Mouse (Mus musculus) midbrain, embryonic 15.5 days (tissue): ENCODE results near the gene Ankrd6. TPM values are rescaled to one million over a fixed set of nuclear protein-coding genes. Genes with fewer than 3 reads are reported as not detected.
A peak's percentile ranks its signal among the peaks of the same experiment; 100 is the strongest.

ENCODE experiments used
- ATAC-seq: fragments of 200-750 bp; cut with Nextera tagmentation; replicated peaks from 2 replicates; pipeline ENCODE4 v1.8.0; 2017; ENCODE audit warnings: moderate TSS enrichment
- H3K27ac ChIP-seq: fragments of 300-500 bp; sonication (generic); 2 replicates; pipeline ENCODE4 v1.5.1; 2015; ENCODE audit warnings: mild to moderate bottlenecking, inconsistent platforms
- H3K27me3 ChIP-seq: fragments of 300-500 bp; sonication (generic); replicated peaks from 2 replicates; pipeline ENCODE4 v1.6.1; 2015; ENCODE audit warnings: inconsistent platforms
- H3K36me3 ChIP-seq: fragments of 300-500 bp; sonication (generic); replicated peaks from 2 replicates; pipeline ENCODE4 v1.6.1; 2015; ENCODE audit warnings: inconsistent platforms
- H3K4me1 ChIP-seq: fragments of 300-500 bp; sonication (generic); 2 replicates; pipeline ENCODE4 v1.6.1; 2015; ENCODE audit warnings: inconsistent platforms
- H3K4me2 ChIP-seq: fragments of 300-500 bp; sonication (generic); 2 replicates; pipeline ENCODE4 v1.6.1; 2015; ENCODE audit warnings: inconsistent platforms, mild to moderate bottlenecking, moderate library complexity
- H3K4me3 ChIP-seq: fragments of 300-500 bp; sonication (generic); 2 replicates; pipeline ENCODE4 v1.5.1; 2015; ENCODE audit warnings: mild to moderate bottlenecking, inconsistent platforms
- H3K9ac ChIP-seq: fragments of 300-500 bp; sonication (generic); 2 replicates; pipeline ENCODE4 v1.6.1; 2015; ENCODE audit warnings: mild to moderate bottlenecking, inconsistent platforms
- H3K9me3 ChIP-seq: fragments of 300-500 bp; sonication (generic); 2 replicates; pipeline ENCODE4 v1.6.1; 2016; ENCODE audit warnings: inconsistent platforms
- WGBS: fragments of 180-500 bp; shearing (Covaris S2); methylation state at CpG from one replicate; pipeline ENCODE4 v1.1.7; 2015; ENCODE audit warnings: mixed read lengths; 5-methylcytosine and 5-hydroxymethylcytosine counted together
- polyA plus RNA-seq: library from polyadenylated mRNA; unstranded; fragments of >200 nt; fragmentation: Nextera tagmentation; extraction: Ambion mirVana; gene quantifications from 2 replicates; pipeline ENCODE4 v1.2.1, GENCODE M21; 2015

The Ankrd6 gene
- polyA plus RNA-seq, 1 experiment from 2014 or later = 32.4 TPM

DNA sequence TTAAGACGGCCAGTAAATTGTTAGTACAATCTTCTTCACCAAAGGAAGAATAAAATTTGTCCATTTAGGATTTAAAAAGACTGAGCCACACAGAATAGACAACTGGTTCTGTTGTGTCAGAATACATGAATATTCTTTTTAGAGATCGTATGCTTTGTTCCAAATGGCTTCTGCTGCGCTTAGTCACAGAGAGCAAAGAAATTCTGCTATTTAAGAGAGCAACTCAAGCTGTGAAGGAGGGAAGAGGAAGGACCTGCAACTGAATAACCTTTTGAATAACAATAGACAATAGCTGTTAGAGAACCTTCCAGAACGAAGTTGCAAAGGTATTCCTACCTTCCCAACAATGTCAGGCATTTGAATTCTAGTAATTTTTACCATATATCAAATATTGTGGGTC lies 9.7 kb downstream of the Ankrd6 start:
- H3K4me2 ChIP-seq = no peak overlapping the region
- ATAC-seq = no peak
- H3K27ac ChIP-seq = no peak overlapping the region
- H3K27me3 ChIP-seq = no peaks in the 10 kb centered on the region
- WGBS = 54% methylated on average over 4 of the region's 4 CpGs
- peaks cover 4% of the 10 kb centered on the region for H3K4me1 ChIP-seq
- H3K9me3 ChIP-seq = no peaks in the 10 kb centered on the region
- no peaks in the 10 kb centered on the region for H3K36me3 ChIP-seq
- no peak overlapping the region for H3K9ac ChIP-seq
- H3K4me3 ChIP-seq = no peak overlapping the region

DNA sequence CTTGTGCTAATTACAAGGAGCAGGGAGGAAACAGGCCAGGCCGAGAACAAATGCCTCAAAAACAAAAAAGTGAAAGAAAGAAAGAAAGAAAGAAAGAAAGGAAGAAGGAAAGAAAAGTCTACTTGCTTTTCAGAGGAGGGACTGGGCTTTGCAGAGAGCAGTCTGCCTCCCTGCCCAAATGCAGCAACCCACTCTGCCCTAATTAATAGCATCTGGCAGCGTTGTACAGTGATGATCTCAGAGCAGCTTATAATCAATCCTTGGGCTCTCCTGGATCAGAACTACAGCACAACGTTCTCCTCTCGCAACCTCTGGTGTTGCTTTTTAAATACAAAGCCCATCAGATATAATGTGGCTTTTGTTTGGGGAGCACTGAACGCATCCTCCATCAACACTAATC lies 10.7 kb downstream of the Ankrd6 start:
- no peak for ATAC-seq
- no peak overlapping the region for H3K4me3 ChIP-seq
- H3K9ac ChIP-seq = no peak overlapping the region
- H3K4me2 ChIP-seq = no peak overlapping the region
- H3K9me3 ChIP-seq = no peaks in the 10 kb centered on the region
- no peaks in the 10 kb centered on the region for H3K36me3 ChIP-seq
- WGBS = 42% methylated on average over 5 of the region's 5 CpGs
- H3K4me1 ChIP-seq = peaks cover 4% of the 10 kb centered on the region
- H3K27ac ChIP-seq = 0 out of 2 replicates have a peak overlapping the region, but pooled peaks have one; percentile 45
- no peaks in the 10 kb centered on the region for H3K27me3 ChIP-seq

DNA sequence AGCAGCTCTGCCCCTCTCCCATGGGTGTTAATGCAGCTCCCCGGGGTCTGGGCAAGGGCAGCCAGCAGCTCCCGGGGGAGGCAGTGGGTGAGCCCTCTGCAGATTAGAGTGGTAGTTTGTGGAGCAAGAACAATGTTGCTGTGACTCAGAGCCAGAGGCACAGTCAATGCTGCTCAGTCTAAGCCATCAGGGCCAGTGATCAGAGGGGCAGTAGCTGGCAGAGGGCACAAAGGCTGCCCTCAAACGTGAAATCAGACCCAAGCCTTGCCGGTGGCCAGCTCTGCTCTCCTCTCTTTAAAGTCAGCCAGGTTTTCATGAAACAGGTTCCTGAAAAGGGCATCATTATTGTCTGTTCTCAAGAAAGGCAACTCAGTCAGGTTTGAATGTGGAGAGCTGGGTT lies 11.1 kb downstream of the Ankrd6 start:
- Histone ChIP-seq H3K27me3 (no peaks in the 10 kb centered on the region), H3K4me2 (no peak overlapping the region), H3K9me3 (no peaks in the 10 kb centered on the region), H3K27ac (peak overlapping the region; percentile 45; the same call in 1 of the 2 replicates), H3K9ac (no peak overlapping the region), H3K36me3 (no peaks in the 10 kb centered on the region), H3K4me1 (peaks cover 4% of the 10 kb centered on the region), H3K4me3 (no peak overlapping the region)
- ATAC-seq = no peak
- WGBS = 30% methylated on average over 4 of the region's 4 CpGs

DNA sequence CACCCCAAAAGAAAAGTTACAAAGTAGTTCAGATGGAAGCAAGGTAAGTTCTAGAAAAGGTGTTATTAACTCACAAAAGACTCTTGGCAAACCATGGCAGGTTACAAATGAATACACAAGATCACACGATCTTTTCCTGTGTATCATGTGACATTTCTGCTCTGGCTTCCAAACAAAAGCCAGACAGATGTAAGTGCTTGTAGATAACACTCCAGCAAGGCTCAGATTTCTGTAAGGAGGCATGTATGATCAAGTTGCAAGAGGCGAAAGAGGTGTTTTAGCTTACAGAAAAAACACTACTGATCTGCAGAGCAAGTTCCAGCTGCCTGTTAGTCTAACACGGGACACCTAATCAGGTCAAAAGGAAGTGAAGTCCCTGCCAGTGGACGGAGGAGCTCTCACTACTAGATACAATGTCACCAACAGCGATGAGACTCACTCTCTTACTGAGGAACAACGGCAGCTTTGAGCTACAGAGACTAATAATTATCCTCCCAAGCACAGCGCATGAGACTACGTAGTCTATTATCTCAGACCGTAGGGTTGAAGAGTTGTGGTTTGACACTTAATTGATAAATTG lies 13.8 kb downstream of the Ankrd6 start:
- no peak for ATAC-seq
- H3K27me3 ChIP-seq = no peaks in the 10 kb centered on the region
- H3K9ac ChIP-seq = no peak overlapping the region
- peaks cover 4% of the 10 kb centered on the region for H3K4me1 ChIP-seq
- no peaks in the 10 kb centered on the region for H3K9me3 ChIP-seq
- no peak overlapping the region for H3K27ac ChIP-seq
- 73% methylated on average over 9 of the region's 9 CpGs for WGBS
- no peaks in the 10 kb centered on the region for H3K36me3 ChIP-seq
- no peak overlapping the region for H3K4me2 ChIP-seq
- H3K4me3 ChIP-seq = no peak overlapping the region

DNA sequence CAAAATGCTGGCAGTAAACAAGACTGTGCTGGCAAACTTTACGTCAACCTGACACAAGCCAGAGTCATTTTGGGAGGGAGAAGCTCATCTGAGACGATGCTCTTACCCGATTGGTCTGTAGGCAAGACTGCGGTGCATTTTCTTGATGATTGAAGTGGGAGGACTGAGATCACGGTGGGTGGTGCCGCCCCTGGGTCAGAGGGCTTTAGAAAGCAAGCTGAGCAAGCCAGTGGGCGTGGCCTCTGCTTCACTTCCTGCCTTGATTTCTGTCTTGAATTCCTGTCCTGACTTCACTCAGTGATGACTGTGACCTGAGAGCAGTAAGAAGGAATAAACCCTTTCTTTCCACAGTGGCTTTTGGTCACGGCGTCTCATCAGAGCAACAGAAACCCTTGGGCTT lies 18.6 kb downstream of the Ankrd6 start:
- ATAC-seq = no peak
- Histone ChIP-seq H3K4me1 (no peaks in the 10 kb centered on the region), H3K27ac (no peak overlapping the region), H3K4me3 (no peak overlapping the region), H3K27me3 (no peaks in the 10 kb centered on the region), H3K4me2 (no peak overlapping the region), H3K36me3 (no peaks in the 10 kb centered on the region), H3K9me3 (no peaks in the 10 kb centered on the region), H3K9ac (no peak overlapping the region)
- 61% methylated on average over 9 of the region's 9 CpGs for WGBS

DNA sequence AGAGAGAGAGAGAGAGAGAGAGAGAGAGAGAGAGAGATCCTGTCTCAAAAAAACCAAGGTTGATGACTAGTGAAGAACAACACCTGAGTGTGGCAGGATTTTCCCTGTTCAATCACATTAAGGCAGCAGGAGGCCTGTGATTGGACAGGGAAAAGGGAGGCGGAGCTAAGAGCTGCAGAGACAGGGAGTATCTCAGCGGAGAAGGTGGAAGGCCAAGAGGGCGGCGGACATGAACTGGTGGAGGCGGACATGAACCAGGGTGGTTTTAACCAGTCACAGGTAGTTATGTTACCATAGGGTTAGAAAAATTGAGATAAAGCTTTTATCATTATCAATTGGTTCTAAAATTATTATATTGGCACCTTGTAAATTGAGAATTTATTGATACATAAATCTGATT lies 20.9 kb downstream of the Ankrd6 start:
- WGBS = 95% methylated on average over 5 of the region's 5 CpGs
- Histone ChIP-seq H3K9me3 (no peaks in the 10 kb centered on the region), H3K4me1 (no peaks in the 10 kb centered on the region), H3K9ac (no peak overlapping the region), H3K4me2 (no peak overlapping the region), H3K4me3 (no peak overlapping the region), H3K36me3 (no peaks in the 10 kb centered on the region), H3K27ac (no peak overlapping the region), H3K27me3 (no peaks in the 10 kb centered on the region)
- no peak for ATAC-seq

DNA sequence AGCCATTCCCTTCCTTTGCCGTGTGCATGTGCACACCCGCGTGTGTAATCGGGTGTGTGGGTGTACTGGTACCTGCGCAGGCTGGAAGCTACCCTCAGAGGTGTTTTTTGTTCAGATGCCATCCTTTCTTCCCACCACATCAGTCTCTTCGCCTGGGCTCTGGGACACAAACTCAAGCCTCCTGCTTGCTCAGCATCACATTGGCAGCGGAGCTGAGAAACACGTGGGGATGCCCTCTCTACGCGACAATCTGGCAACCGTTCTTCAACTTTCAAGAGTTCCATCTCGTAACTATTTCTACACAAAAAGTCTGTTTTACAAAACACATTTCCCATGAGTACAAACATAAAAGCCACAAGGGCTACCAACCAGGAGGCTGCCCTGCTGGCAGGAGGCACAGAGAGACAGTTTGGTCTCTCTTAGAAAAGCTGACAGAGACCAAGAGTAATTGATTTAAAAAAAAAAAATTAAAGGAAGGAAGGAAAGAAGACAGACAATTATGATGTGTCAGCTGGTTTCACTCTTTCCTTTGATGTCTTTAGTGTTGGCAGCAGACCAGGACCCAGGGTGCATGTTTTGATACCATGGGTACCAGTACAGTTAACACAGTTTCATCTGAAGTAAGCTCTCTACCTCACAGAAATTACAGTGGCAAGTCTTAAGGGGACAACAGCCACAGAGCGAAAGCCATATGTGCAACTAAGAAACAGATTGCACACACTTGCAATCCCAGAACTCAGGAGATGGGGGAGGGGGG lies 21.8 kb downstream of the Ankrd6 start:
- H3K36me3 ChIP-seq = no peaks in the 10 kb centered on the region
- H3K9ac ChIP-seq = no peak overlapping the region
- no peaks in the 10 kb centered on the region for H3K9me3 ChIP-seq
- no peaks in the 10 kb centered on the region for H3K27me3 ChIP-seq
- no peak overlapping the region for H3K27ac ChIP-seq
- WGBS = 91% methylated on average over 13 of the region's 13 CpGs
- no peak for ATAC-seq
- H3K4me3 ChIP-seq = no peak overlapping the region
- H3K4me1 ChIP-seq = peaks cover 3% of the 10 kb centered on the region
- no peak overlapping the region for H3K4me2 ChIP-seq

DNA sequence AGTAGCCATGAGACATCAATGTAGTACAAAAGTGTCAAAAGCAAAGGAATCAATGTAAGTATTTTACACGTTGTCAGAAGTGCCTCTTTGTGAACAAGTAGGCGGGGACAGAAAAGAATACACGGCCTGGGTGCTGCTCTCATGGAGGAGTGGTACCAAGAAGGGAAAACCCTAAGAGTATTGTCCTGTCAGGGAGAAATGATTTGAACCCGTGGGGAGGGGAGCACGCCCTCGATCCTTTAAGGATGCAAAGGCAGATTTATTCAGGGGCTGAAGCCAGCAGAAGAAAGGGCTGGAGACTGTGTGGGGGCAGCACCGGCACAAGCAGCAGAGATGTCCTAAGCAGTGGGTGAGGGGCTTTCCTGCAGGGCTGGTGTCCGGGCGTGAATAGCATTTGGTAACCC lies 26.7 kb downstream of the Ankrd6 start:
- ATAC-seq = peak; percentile 60
- Histone ChIP-seq H3K36me3 (no peaks in the 10 kb centered on the region), H3K9ac (no peak overlapping the region), H3K27ac (peak overlapping the region; percentile 85), H3K4me2 (peak overlapping the region; percentile 43), H3K27me3 (no peaks in the 10 kb centered on the region), H3K4me1 (peaks cover 28% of the 10 kb centered on the region), H3K9me3 (no peaks in the 10 kb centered on the region), H3K4me3 (no peak overlapping the region)
- WGBS = 12% methylated on average over 9 of the region's 9 CpGs

DNA sequence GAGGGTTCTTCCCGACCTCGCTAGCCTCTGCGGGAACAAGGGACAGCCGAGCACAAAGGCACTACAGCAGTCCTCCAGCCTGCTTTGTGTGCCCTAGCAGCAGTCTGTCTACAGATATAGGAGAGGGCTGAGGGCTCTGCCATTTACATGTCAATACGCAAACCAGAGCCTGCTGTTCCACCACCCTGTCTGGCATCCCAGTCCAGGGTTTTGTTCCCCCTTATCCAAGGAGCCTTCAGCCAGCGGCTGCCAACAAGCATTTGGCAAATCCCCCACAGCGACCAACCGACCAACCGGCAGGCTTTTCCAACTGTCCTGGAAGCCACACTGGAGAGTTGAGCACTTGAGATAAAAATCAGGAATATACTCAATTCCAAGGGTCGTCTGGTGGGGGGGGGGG lies 27.2 kb downstream of the Ankrd6 start:
- Histone ChIP-seq H3K27ac (peak overlapping the region; percentile 85), H3K9ac (0 out of 2 replicates have a peak overlapping the region, but pooled peaks have one; percentile 21), H3K36me3 (no peaks in the 10 kb centered on the region), H3K27me3 (no peaks in the 10 kb centered on the region), H3K4me2 (peak overlapping the region; percentile 43), H3K4me3 (peak overlapping the region; percentile 9; the same call in 1 of the 2 replicates), H3K4me1 (peaks cover 33% of the 10 kb centered on the region), H3K9me3 (no peaks in the 10 kb centered on the region)
- under 1% methylated on average over 10 of the region's 10 CpGs for WGBS
- peak; percentile 91 for ATAC-seq

- Histone ChIP-seq H3K27ac (peak overlapping the region; percentile 85), H3K27me3 (no peaks in the 10 kb centered on the region), H3K4me3 (no peak overlapping the region; the same call in 1 of the 2 replicates), H3K4me2 (peak overlapping the region; percentile 43), H3K9ac (no peak overlapping the region), H3K36me3 (no peaks in the 10 kb centered on the region), H3K9me3 (no peaks in the 10 kb centered on the region), H3K4me1 (peaks cover 34% of the 10 kb centered on the region)
- ATAC-seq = peak; percentile 67
- WGBS = 61% methylated on average over 1 of the region's 1 CpGs
Observed at GRCm38 (mm10) chr4:32922871-32923270, 27.8 kb downstream of the Ankrd6 start.

- Histone ChIP-seq H3K27me3 (no peaks in the 10 kb centered on the region), H3K4me3 (no peak overlapping the region), H3K9ac (no peak overlapping the region), H3K4me2 (no peak overlapping the region), H3K4me1 (peaks cover 42% of the 10 kb centered on the region), H3K27ac (no peak overlapping the region), H3K36me3 (no peaks in the 10 kb centered on the region), H3K9me3 (no peaks in the 10 kb centered on the region)
- 60% methylated on average over 7 of the region's 7 CpGs for WGBS
- ATAC-seq = no peak
Observed at GRCm38 (mm10) chr4:32920863-32921262, 29.8 kb downstream of the Ankrd6 start.

DNA sequence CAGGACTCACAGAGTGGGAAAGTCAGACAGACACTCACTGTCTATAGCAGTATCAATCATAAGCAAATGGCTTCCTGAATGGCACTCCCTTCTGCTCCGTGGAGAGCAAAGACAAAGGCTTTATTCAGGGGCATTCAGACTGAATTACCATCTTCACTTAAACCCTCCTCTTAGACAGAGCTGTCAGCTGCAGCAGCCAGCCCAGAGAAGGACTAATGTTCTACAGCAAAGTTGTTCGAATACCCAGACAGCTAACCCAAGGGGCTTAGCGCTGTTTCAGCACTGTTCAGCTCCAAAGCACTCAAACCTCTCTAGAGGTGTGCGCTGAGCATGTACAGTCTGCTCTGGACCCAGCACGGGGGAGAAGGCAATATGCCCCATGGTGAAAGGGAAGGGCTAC lies 32.1 kb downstream of the Ankrd6 start:
- Histone ChIP-seq H3K9ac (no peak overlapping the region), H3K4me1 (peaks cover 43% of the 10 kb centered on the region), H3K9me3 (no peaks in the 10 kb centered on the region), H3K4me2 (no peak overlapping the region), H3K4me3 (no peak overlapping the region), H3K27me3 (no peaks in the 10 kb centered on the region), H3K36me3 (no peaks in the 10 kb centered on the region), H3K27ac (no peak overlapping the region)
- ATAC-seq = no peak
- 39% methylated on average over 5 of the region's 5 CpGs for WGBS
